Mouse (Mus musculus) right cerebral cortex, postnatal 10 days (tissue): ENCODE measurements around the gene Tsfm.

Experiments
- DNase-seq, 2 experiments: peaks; one replicate each; pipeline ENCODE4 v3.0.0; 2021; ENCODE audit warnings: low spot score in 2 of 2

Tsfm gene

GRCm38 (mm10) chr10:127041774-127042338 is 11.2 kb upstream of the Tsfm start:
- DNase-seq, result peak; percentile 93 to 95

GRCm38 (mm10) chr10:127041274-127041766 is 10.7 kb upstream of the Tsfm start, which contains the start of the genes Mettl1 and Eef1akmt3:
Mettl1 (plus strand) TSS chr10:127041414.
Eef1akmt3 (minus strand) TSS chr10:127041513.
- DNase-seq, result peak in 1 of 2 experiments; percentile 57

- DNase-seq, result peak; percentile 60 to 69
Measured at GRCm38 (mm10) chr10:127040569-127041214, 10.1 kb upstream of the Tsfm start.

DNA sequence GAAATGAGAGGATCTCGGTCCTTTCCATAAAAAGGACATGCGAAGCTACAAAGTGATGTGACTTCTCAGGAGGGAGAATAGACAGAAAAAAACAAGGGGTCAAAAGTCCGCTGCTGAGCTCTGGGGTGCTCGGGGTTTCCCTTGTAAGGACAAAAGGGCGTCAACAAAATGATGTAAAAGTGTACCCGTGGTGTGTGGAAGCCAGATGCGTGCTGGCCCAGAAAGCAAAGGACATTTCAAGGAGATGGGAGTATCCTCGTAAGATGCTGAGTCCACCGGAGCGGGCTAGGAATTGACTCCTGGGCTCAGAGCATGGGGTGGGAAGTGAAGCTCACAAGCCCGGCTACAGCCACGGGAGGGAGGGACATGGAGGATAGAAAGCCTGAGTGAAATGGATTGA is 7.0 kb upstream of the Tsfm start:
- DNase-seq, result no peak

DNA sequence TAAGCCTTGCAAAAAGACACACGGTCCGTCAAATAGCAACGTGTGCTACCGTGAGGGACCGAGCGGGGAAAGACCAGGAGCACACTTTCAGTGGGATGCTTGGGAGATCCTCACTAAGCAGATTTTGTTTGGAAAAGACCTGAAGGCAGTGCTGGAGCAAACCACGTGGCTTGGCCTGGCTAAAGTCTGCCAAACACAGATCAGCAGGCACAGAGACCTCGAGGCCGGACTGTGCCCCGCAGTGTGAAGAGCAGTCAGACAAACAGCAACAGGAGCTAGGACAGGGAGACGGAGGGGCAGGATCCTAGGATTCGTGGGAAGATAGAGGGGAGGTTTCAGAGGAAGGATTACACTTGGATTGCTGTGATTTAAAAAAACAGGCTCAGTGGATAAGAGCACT is 5.6 kb upstream of the Tsfm start:
- DNase-seq, result no peak

DNA sequence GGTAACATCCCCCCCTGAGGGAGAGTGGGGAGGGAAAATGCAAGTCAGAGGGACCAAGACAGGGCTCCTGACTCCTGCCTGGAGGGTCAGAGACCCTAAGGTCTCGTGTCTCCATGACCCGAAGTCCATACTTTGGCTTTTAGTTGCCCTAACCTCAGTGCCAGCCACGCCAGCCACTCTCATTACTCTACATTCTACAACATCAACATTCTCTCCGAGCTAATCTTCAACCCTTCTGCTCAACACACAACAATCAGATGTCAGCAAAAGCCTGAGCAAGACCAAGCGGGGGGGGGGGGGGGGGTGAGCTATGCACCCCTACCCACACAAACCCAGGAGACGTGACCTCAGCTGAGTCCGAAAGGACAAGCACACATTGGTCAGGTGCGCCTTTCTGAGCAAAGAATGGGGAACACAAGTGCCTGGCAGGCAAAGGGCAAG is 2.7 kb upstream of the Tsfm start:
- no peak for DNase-seq

DNA sequence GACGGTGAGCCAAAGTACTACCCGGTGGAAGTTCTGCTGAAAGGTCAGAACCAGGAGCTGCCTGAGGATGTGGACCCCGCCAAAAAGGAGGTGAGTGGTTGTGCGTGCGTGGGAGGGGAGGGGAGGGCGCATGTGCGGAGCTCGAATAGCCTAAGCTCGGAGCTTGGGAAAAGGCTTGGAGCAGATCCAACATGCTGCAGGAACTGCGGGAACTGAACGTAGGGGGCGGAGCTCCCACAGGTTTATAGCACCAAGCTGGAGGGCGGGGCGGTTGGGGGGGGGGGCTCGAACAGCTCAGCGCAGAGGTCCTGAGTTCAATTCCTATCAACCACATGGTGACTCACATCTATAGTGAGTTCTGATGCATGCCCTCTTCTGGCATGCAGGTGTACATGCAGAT is 12.2 kb downstream of the Tsfm start:
- no peak for DNase-seq

GRCm38 (mm10) chr10:127017071-127017470 is 13.6 kb downstream of the Tsfm start:
- DNase-seq, result no peak

- no peak for DNase-seq
Measured at GRCm38 (mm10) chr10:127016488-127016887, 14.2 kb downstream of the Tsfm start.

GRCm38 (mm10) chr10:127003806-127004205 is 26.8 kb downstream of the Tsfm start:
- no peak for DNase-seq

- no peak for DNase-seq
Measured at GRCm38 (mm10) chr10:127003334-127003733, 27.3 kb downstream of the Tsfm start.

- no peak for DNase-seq
Measured at GRCm38 (mm10) chr10:127002765-127003164, 27.9 kb downstream of the Tsfm start.

DNA sequence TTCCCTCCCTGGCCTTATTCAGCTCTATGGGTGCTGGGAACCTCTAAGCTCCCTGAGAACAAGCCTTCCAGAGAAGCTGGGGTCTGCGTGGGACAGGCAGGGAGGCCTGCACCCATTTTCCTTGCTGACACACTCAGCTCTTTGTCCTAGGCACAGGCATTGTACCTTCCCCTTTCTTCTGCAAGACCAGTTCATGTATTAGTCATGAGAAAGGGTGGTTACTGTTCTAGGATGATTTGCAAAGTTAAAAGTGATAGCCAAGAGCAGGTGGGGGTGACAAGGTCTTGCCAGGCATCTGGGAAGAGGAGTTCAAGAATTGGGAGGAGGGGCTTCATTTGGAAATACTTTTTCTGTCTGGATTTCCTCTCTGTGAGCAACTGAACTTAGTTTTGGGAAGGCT is 28.6 kb downstream of the Tsfm start:
- DNase-seq, result no peak

DNA sequence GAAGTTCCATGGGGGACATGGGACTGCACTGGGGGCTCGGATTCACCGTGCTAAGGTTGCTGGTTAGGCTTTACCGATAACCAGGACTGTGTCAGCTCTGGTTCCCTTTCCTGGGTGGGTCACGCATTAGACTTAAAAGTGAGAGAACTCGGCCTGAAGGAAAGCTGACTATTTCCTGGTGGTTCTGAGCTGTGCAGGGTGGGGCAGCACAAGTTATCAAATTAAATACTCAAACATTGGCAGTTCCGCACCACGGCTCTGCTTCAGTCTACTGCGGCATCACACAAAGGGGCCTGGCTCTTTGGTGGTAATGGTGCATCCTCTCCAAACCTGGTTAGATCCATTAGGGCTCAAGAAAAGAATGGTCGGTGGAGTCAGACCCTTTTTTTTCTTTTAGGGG is 29.3 kb downstream of the Tsfm start:
- DNase-seq, result no peak

GRCm38 (mm10) chr10:127000529-127000928 is 30.1 kb downstream of the Tsfm start, which contains the start of gene Avil:
Avil (plus strand) TSS chr10:127000709.
- DNase-seq, result no peak

DNA sequence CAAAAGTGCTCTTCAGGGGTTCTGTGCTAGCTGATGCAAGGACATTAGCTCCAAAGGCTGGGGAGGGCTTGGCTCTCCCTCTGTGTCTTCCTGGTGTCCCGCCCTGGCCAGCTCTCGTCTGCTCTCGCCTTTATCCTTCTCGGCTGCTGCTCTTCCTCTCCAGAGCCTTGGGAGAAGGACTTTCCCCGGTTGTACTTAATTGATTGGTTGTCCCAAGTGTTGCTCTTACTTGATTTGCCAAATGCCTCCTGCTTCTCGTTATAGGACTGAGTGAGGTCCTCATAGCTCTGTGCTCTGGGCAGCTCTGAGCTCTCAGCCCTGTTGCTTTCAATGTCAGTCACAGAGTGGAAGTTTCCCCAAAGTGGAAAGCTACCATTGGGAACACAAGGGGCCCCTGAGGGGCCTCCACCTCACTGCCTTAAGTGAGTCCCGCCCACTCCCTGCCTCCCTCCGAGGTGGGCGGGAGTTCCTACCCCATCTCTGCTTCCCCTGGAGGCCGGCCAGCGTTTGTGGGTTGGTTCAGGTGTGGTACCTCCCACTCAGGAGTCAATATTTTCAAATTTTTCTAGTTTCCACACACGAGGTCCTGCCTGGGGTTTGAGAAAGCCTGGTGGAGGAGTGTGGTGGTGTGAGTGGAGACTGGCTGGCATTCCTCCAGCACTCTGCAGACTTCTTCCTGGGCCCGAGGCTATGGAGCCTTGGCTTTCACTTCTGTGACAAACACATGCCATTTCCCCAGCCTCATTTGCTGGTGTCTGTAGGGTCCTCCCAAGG is 33.1 kb downstream of the Tsfm start:
- no peak for DNase-seq

DNA sequence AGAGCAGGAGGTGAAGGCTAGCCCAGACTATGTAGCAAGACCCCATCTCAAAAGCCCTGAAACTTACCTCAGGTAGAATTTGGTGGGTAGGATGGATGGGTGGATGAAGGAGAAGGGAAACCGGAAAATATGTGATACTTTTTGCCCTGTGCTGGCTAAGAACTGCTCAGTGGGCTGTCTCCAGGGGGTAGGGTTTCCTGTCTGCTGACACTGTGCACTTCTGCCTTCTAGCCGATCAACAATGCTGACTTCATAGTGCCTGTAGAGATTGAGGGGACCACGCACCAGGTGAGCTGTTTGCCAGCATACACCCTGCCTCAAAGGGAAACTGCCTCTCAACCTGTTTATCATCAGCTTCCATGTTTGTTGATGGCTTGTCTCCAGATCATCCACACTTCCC is 37.0 kb downstream of the Tsfm start:
- no peak for DNase-seq

DNA sequence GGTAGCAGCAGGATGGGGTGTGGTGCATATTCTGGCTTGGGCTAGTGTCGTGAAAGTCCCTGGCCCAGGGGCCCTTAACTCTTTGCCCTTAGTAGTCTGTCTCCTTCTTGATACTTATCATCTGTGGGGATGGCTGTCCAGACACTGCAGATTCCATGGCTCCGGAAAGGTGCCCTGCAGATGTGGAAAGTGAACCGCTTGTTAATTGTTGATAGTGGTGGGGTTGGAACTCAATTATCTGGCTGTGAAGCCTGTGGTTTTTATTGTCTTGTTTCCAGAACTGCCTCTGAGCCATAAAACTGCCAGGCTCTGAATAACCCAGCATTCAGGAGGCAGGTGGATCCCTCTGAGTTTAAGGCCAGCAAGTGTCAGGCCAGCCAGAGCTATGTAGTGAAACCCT is 39.0 kb downstream of the Tsfm start:
- no peak for DNase-seq

- peak; percentile 86 to 87 for DNase-seq
Measured at GRCm38 (mm10) chr10:126990313-126991056, 40.2 kb downstream of the Tsfm start.

DNA sequence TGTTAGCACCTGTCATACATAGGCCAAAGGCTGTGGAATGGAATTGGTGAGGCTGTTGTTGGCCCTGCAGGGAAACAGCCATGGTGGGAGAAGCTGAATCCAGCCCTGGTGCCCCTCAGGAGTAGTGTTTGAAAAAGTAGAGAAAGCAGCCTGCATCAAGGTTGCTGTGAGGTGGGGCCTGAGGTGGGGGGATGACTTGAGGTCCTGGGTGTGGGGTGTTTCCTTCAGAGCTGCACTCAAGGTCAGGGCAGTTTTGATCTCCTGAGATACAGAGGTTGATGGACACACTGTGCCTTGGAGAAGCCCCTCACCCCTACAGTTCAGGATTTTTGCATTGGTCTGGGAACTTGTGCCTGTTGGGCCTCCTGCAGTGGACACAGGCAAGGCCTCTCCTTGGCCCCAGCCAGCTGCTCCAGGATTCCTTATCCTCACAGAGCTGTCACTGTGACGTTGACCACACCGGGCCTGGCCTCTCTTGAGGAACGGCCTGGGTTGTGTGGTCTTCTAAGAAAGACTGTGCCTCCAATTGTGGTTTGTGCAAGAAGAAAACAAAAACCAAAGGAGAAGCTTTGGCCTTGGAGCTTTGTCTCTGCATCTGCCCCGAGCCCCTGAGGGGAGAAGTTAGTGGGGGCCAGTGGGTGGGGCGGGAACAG is 42.0 kb downstream of the Tsfm start:
- no peak for DNase-seq
